Mouse (Mus musculus) forebrain, embryonic 12.5 days (tissue): ENCODE results near the gene Pld6. TPM values are rescaled to one million over a fixed set of nuclear protein-coding genes. Genes with fewer than 3 reads are reported as not detected.

Experiments
- ATAC-seq: fragments of 200-750 bp; cut with Nextera tagmentation; 2 replicates; pipeline ENCODE4 v1.8.0; 2017; ENCODE audit warnings: moderate TSS enrichment; ENCODE audit not compliant: low FRiP score
- H3K27ac ChIP-seq: fragments of 300-500 bp; sonication (generic); 2 replicates; pipeline ENCODE4 v1.5.1; 2016; ENCODE audit warnings: mild to moderate bottlenecking
- H3K27me3 ChIP-seq: fragments of 300-500 bp; sonication (generic); 2 replicates; pipeline ENCODE4 v1.6.1; 2016; ENCODE audit warnings: mild to moderate bottlenecking
- H3K36me3 ChIP-seq: fragments of 300-500 bp; sonication (generic); replicated peaks from 2 replicates; pipeline ENCODE4 v1.6.1; 2016; ENCODE audit warnings: mild to moderate bottlenecking
- H3K4me1 ChIP-seq: fragments of 300-500 bp; sonication (generic); 2 replicates; pipeline ENCODE4 v1.6.1; 2016
- H3K4me2 ChIP-seq: fragments of 300-500 bp; sonication (generic); 2 replicates; pipeline ENCODE4 v1.6.1; 2016; ENCODE audit warnings: mild to moderate bottlenecking, moderate library complexity
- H3K4me3 ChIP-seq: fragments of 300-500 bp; sonication (generic); replicated peaks from 2 replicates; pipeline ENCODE4 v1.5.1; 2016; ENCODE audit warnings: mild to moderate bottlenecking
- H3K9ac ChIP-seq: fragments of 300-500 bp; sonication (generic); 2 replicates; pipeline ENCODE4 v1.6.1; 2016; ENCODE audit warnings: mild to moderate bottlenecking
- H3K9me3 ChIP-seq: fragments of 300-500 bp; sonication (generic); 2 replicates; pipeline ENCODE4 v1.6.1; 2016
- WGBS: fragments of 180-500 bp; shearing (Covaris S2); methylation state at CpG from one replicate; pipeline ENCODE4 v1.1.7; 2016; 5-methylcytosine and 5-hydroxymethylcytosine counted together
- polyA plus RNA-seq: library from polyadenylated mRNA; unstranded; fragments of >200 nt; fragmentation: Nextera tagmentation; extraction: Ambion mirVana; gene quantifications from 2 replicates; pipeline ENCODE4 v1.2.1, GENCODE M21; 2016

The Pld6 gene
- polyA plus RNA-seq, 1 experiment from 2014 or later = 2.3 TPM

- WGBS = 86% methylated on average over 4 of the region's 4 CpGs
- Histone ChIP-seq H3K27me3 (no peaks in the 10 kb centered on the region), H3K36me3 (peaks cover 33% of the 10 kb centered on the region), H3K27ac (no peak overlapping the region), H3K9ac (no peak overlapping the region), H3K9me3 (no peaks in the 10 kb centered on the region), H3K4me3 (no peak overlapping the region), H3K4me1 (peaks cover 2% of the 10 kb centered on the region; the same call in 1 of the 2 replicates), H3K4me2 (no peak overlapping the region)
- ATAC-seq = no peak
Measured at GRCm38 (mm10) chr11:59780241-59780640, 7.2 kb downstream of the Pld6 start.

- Histone ChIP-seq H3K4me2 (no peak overlapping the region), H3K4me1 (peaks cover 2% of the 10 kb centered on the region; the same call in 1 of the 2 replicates), H3K9me3 (no peaks in the 10 kb centered on the region), H3K27me3 (no peaks in the 10 kb centered on the region), H3K4me3 (no peak overlapping the region), H3K9ac (no peak overlapping the region), H3K27ac (no peak overlapping the region), H3K36me3 (peaks cover 41% of the 10 kb centered on the region)
- 91% methylated on average over 4 of the region's 4 CpGs for WGBS
- ATAC-seq = no peak
Measured at GRCm38 (mm10) chr11:59779406-59779805, 8.0 kb downstream of the Pld6 start.

GRCm38 (mm10) chr11:59778874-59779223 lies 8.6 kb downstream of the Pld6 start:
- Histone ChIP-seq H3K4me3 (no peak overlapping the region), H3K9me3 (no peaks in the 10 kb centered on the region), H3K4me1 (peaks cover 2% of the 10 kb centered on the region; the same call in 1 of the 2 replicates), H3K36me3 (peaks cover 46% of the 10 kb centered on the region), H3K27me3 (no peaks in the 10 kb centered on the region), H3K4me2 (no peak overlapping the region), H3K27ac (no peak overlapping the region), H3K9ac (no peak overlapping the region)
- WGBS = 89% methylated on average over 1 of the region's 1 CpGs
- ATAC-seq = no peak

- Histone ChIP-seq H3K9ac (no peak overlapping the region), H3K4me3 (no peak overlapping the region), H3K9me3 (no peaks in the 10 kb centered on the region), H3K27ac (no peak overlapping the region), H3K4me1 (peaks cover 2% of the 10 kb centered on the region; the same call in 1 of the 2 replicates), H3K27me3 (no peaks in the 10 kb centered on the region), H3K4me2 (no peak overlapping the region), H3K36me3 (peaks cover 51% of the 10 kb centered on the region)
- ATAC-seq = no peak
- 57% methylated on average over 9 of the region's 9 CpGs for WGBS
Measured at GRCm38 (mm10) chr11:59778181-59778873, 9.1 kb downstream of the Pld6 start.

- ATAC-seq = no peak
- peaks cover 60% of the 10 kb centered on the region for H3K36me3 ChIP-seq
Measured at GRCm38 (mm10) chr11:59777259-59777658, 10.2 kb downstream of the Pld6 start.

GRCm38 (mm10) chr11:59775435-59776148 lies 11.9 kb downstream of the Pld6 start:
- H3K27ac ChIP-seq = no peak overlapping the region
- no peak overlapping the region for H3K4me3 ChIP-seq
- no peaks in the 10 kb centered on the region for H3K4me1 ChIP-seq
- H3K27me3 ChIP-seq = no peaks in the 10 kb centered on the region
- peaks cover 76% of the 10 kb centered on the region for H3K36me3 ChIP-seq
- ATAC-seq = no peak
- WGBS = 88% methylated on average over 13 of the region's 13 CpGs
- no peaks in the 10 kb centered on the region for H3K9me3 ChIP-seq
- H3K9ac ChIP-seq = no peak overlapping the region
- no peak overlapping the region for H3K4me2 ChIP-seq

More at GRCm38 (mm10) chr11:59777259-59777658, 10.2 kb downstream of the Pld6 start:
- 89% methylated on average over 5 of the region's 5 CpGs for WGBS
- H3K27me3 ChIP-seq = no peaks in the 10 kb centered on the region
- no peaks in the 10 kb centered on the region for H3K9me3 ChIP-seq
- H3K9ac ChIP-seq = no peak overlapping the region
- peaks cover 2% of the 10 kb centered on the region; the same call in 1 of the 2 replicates for H3K4me1 ChIP-seq
- H3K4me3 ChIP-seq = no peak overlapping the region
- no peak overlapping the region for H3K4me2 ChIP-seq
- H3K27ac ChIP-seq = no peak overlapping the region

GRCm38 (mm10) chr11:59774522-59774921 lies 12.9 kb downstream of the Pld6 start:
- Histone ChIP-seq H3K9me3 (no peaks in the 10 kb centered on the region), H3K4me2 (no peak overlapping the region), H3K4me1 (no peaks in the 10 kb centered on the region), H3K9ac (no peak overlapping the region), H3K36me3 (peaks cover 85% of the 10 kb centered on the region), H3K27ac (no peak overlapping the region), H3K27me3 (no peaks in the 10 kb centered on the region), H3K4me3 (no peak overlapping the region)
- WGBS = 96% methylated on average over 4 of the region's 4 CpGs
- ATAC-seq = no peak

- H3K36me3 ChIP-seq = peaks cover 92% of the 10 kb centered on the region
- no peaks in the 10 kb centered on the region for H3K9me3 ChIP-seq
- H3K27me3 ChIP-seq = no peaks in the 10 kb centered on the region
- no peak overlapping the region for H3K27ac ChIP-seq
- H3K4me3 ChIP-seq = no peak overlapping the region
- no peaks in the 10 kb centered on the region for H3K4me1 ChIP-seq
- 90% methylated on average over 4 of the region's 4 CpGs for WGBS
- H3K4me2 ChIP-seq = no peak overlapping the region
- ATAC-seq = no peak
- H3K9ac ChIP-seq = no peak overlapping the region
Measured at GRCm38 (mm10) chr11:59772902-59773301, 14.5 kb downstream of the Pld6 start.

GRCm38 (mm10) chr11:59772291-59772690 lies 15.2 kb downstream of the Pld6 start:
- Histone ChIP-seq H3K36me3 (peaks cover 93% of the 10 kb centered on the region), H3K27me3 (no peaks in the 10 kb centered on the region), H3K27ac (no peak overlapping the region), H3K4me3 (no peak overlapping the region), H3K4me2 (no peak overlapping the region), H3K9me3 (no peaks in the 10 kb centered on the region), H3K9ac (no peak overlapping the region), H3K4me1 (no peaks in the 10 kb centered on the region)
- WGBS = 95% methylated on average over 2 of the region's 2 CpGs
- no peak for ATAC-seq

GRCm38 (mm10) chr11:59770753-59771152 lies 16.7 kb downstream of the Pld6 start:
- Histone ChIP-seq H3K9ac (no peak overlapping the region), H3K27ac (no peak overlapping the region), H3K9me3 (no peaks in the 10 kb centered on the region), H3K4me1 (no peaks in the 10 kb centered on the region), H3K4me3 (no peak overlapping the region), H3K27me3 (no peaks in the 10 kb centered on the region), H3K4me2 (no peak overlapping the region), H3K36me3 (peaks cover 95% of the 10 kb centered on the region)
- ATAC-seq = no peak
- WGBS = 93% methylated on average over 7 of the region's 7 CpGs

GRCm38 (mm10) chr11:59769738-59770137 lies 17.7 kb downstream of the Pld6 start:
- H3K4me3 ChIP-seq = no peak overlapping the region
- no peak overlapping the region for H3K9ac ChIP-seq
- no peak overlapping the region for H3K4me2 ChIP-seq
- H3K4me1 ChIP-seq = no peaks in the 10 kb centered on the region
- no peak for ATAC-seq
- H3K27me3 ChIP-seq = no peaks in the 10 kb centered on the region
- H3K9me3 ChIP-seq = no peaks in the 10 kb centered on the region
- WGBS = 88% methylated on average over 6 of the region's 6 CpGs
- H3K27ac ChIP-seq = no peak overlapping the region
- H3K36me3 ChIP-seq = peaks cover 96% of the 10 kb centered on the region

- Histone ChIP-seq H3K36me3 (peaks cover 96% of the 10 kb centered on the region), H3K4me2 (no peak overlapping the region), H3K27me3 (no peaks in the 10 kb centered on the region), H3K27ac (no peak overlapping the region), H3K9ac (no peak overlapping the region), H3K4me3 (no peak overlapping the region), H3K9me3 (no peaks in the 10 kb centered on the region), H3K4me1 (no peaks in the 10 kb centered on the region)
- no peak for ATAC-seq
- 100% methylated on average over 2 of the region's 2 CpGs for WGBS
Measured at GRCm38 (mm10) chr11:59769307-59769706, 18.1 kb downstream of the Pld6 start.

GRCm38 (mm10) chr11:59760796-59761195 lies 26.6 kb downstream of the Pld6 start:
- no peak for ATAC-seq
- no peak overlapping the region for H3K4me3 ChIP-seq
- WGBS = 92% methylated on average over 6 of the region's 6 CpGs
- no peak overlapping the region for H3K9ac ChIP-seq
- no peaks in the 10 kb centered on the region for H3K9me3 ChIP-seq
- no peaks in the 10 kb centered on the region for H3K27me3 ChIP-seq
- H3K27ac ChIP-seq = no peak overlapping the region
- H3K4me2 ChIP-seq = no peak overlapping the region
- H3K36me3 ChIP-seq = peaks cover 91% of the 10 kb centered on the region
- no peaks in the 10 kb centered on the region for H3K4me1 ChIP-seq
